Mouse (Mus musculus) left cerebral cortex, adult 8-10 months (tissue): ENCODE data around the gene Dixdc1. TPM values are rescaled to one million over a fixed set of nuclear protein-coding genes. Genes with fewer than 3 reads are reported as not detected.

Experiments
- DNase-seq, 2 experiments: peaks; one replicate each; pipeline ENCODE4 v3.0.0; 2022; ENCODE audit warnings: low spot score in 2 of 2
- total RNA-seq, 4 experiments: library from RNA; stranded (reverse); gene quantifications; 2 replicates each; pipeline ENCODE4 v1.2.4; 2022

Dixdc1 gene
- total RNA-seq, 4 experiments from 2014 or later: 67.0 to 85.3 (median 71.8) TPM

GRCm38 (mm10) chr9:50745806-50746205 lies 6.5 kb upstream of the Dixdc1 start:
- DNase-seq: no peak

GRCm38 (mm10) chr9:50742744-50743143 lies 3.4 kb upstream of the Dixdc1 start:
- DNase-seq: no peak

- DNase-seq: no peak
Measured at GRCm38 (mm10) chr9:50742261-50742660, 2.9 kb upstream of the Dixdc1 start.

- DNase-seq: no peak
Measured at GRCm38 (mm10) chr9:50740867-50741784, 1.8 kb upstream of the Dixdc1 start.

- DNase-seq: no peak
Measured at GRCm38 (mm10) chr9:50734989-50735388, 4.3 kb downstream of the Dixdc1 start.

- no peak for DNase-seq
Measured at GRCm38 (mm10) chr9:50732560-50732959, 6.8 kb downstream of the Dixdc1 start.

GRCm38 (mm10) chr9:50729600-50729999 lies 9.7 kb downstream of the Dixdc1 start:
- no peak for DNase-seq

- DNase-seq: peak; percentile 64 to 92
Measured at GRCm38 (mm10) chr9:50727925-50728651, 11.2 kb downstream of the Dixdc1 start.

- peak in 1 of 2 experiments; percentile 79 for DNase-seq
Measured at GRCm38 (mm10) chr9:50727171-50727924, 12.0 kb downstream of the Dixdc1 start.

GRCm38 (mm10) chr9:50725921-50726590 lies 13.3 kb downstream of the Dixdc1 start:
- no peak for DNase-seq

- DNase-seq: no peak
Measured at GRCm38 (mm10) chr9:50724661-50725330, 14.5 kb downstream of the Dixdc1 start.

GRCm38 (mm10) chr9:50724147-50724546 lies 15.2 kb downstream of the Dixdc1 start:
- no peak for DNase-seq

GRCm38 (mm10) chr9:50723406-50723805 lies 15.9 kb downstream of the Dixdc1 start:
- DNase-seq: no peak

GRCm38 (mm10) chr9:50722451-50722911 lies 16.8 kb downstream of the Dixdc1 start:
- DNase-seq: no peak

- no peak for DNase-seq
Measured at GRCm38 (mm10) chr9:50721061-50721460, 18.3 kb downstream of the Dixdc1 start.

GRCm38 (mm10) chr9:50718878-50719277 lies 20.4 kb downstream of the Dixdc1 start:
- DNase-seq: no peak

- DNase-seq: no peak
Measured at GRCm38 (mm10) chr9:50714188-50714587, 25.1 kb downstream of the Dixdc1 start.

GRCm38 (mm10) chr9:50711337-50711736 lies 28.0 kb downstream of the Dixdc1 start:
- DNase-seq: no peak

GRCm38 (mm10) chr9:50709108-50709507 lies 30.2 kb downstream of the Dixdc1 start:
- no peak for DNase-seq

GRCm38 (mm10) chr9:50704907-50705306 lies 34.4 kb downstream of the Dixdc1 start:
- DNase-seq: no peak
